Mouse (Mus musculus) embryonic facial prominence, embryonic 11.5 days (tissue): ENCODE data around the gene Xpa. TPM values are rescaled to one million over a fixed set of nuclear protein-coding genes. Genes with fewer than 3 reads are reported as not detected.

Experiments
- polyA plus RNA-seq: library from polyadenylated mRNA; unstranded; fragments of >200 nt; fragmentation: Nextera tagmentation; extraction: Ambion mirVana; gene quantifications from 2 replicates; pipeline ENCODE4 v1.2.1, GENCODE M21; 2014

Gene Xpa
- polyA plus RNA-seq, 1 experiment from 2014 or later = 26.4 TPM

Other genes starting within 250 kb of the Xpa start
- 9.3 and 11.8 TPM in 2 replicates for gene Tdrd7, start 231.0 kb downstream of the Xpa start, polyA plus RNA-seq
- gene Tmod1, start 157.4 kb downstream of the Xpa start, polyA plus RNA-seq = 4.8 and 5.2 TPM in 2 replicates
- 138 and 143 TPM in 2 replicates for gene Ncbp1, start 57.7 kb downstream of the Xpa start, polyA plus RNA-seq
- gene Tstd2, start 57.6 kb downstream of the Xpa start, polyA plus RNA-seq = 36.6 and 36.7 TPM in 2 replicates
- 1.4 and 1.5 TPM in 2 replicates for gene Foxe1, start 147.3 kb upstream of the Xpa start, polyA plus RNA-seq
- gene Trmo, start 193.1 kb upstream of the Xpa start, polyA plus RNA-seq = 11.8 and 12.3 TPM in 2 replicates
- gene Hemgn, start 217.2 kb upstream of the Xpa start, polyA plus RNA-seq = 13.9 and 16.7 TPM in 2 replicates